Mouse (Mus musculus): Measurements from ENCODE around the gene Prdm10.

The Prdm10 gene

DNA sequence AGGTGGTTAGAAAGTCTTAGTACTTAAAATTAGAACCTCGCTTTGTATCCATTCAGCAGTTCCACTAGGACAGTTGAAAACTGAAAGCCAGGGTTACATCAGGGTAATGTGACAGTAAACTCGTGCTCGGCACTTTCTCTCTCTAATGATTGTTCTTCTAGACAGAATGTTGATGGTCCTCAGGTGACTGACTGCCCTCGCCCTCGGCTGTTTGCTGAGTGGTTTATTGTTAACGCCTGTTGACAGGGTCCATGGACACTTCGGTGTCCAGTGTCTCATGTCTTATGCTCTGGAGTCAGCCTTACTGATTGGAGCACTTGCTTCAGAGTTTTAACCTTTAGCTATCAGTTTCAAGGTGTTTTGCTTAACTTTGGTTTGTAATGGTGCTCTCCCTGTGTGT is 73.7 kb downstream of the Prdm10 start:
- DNase-seq (ENCODE audit: extremely low spot score) = no peak

DNA sequence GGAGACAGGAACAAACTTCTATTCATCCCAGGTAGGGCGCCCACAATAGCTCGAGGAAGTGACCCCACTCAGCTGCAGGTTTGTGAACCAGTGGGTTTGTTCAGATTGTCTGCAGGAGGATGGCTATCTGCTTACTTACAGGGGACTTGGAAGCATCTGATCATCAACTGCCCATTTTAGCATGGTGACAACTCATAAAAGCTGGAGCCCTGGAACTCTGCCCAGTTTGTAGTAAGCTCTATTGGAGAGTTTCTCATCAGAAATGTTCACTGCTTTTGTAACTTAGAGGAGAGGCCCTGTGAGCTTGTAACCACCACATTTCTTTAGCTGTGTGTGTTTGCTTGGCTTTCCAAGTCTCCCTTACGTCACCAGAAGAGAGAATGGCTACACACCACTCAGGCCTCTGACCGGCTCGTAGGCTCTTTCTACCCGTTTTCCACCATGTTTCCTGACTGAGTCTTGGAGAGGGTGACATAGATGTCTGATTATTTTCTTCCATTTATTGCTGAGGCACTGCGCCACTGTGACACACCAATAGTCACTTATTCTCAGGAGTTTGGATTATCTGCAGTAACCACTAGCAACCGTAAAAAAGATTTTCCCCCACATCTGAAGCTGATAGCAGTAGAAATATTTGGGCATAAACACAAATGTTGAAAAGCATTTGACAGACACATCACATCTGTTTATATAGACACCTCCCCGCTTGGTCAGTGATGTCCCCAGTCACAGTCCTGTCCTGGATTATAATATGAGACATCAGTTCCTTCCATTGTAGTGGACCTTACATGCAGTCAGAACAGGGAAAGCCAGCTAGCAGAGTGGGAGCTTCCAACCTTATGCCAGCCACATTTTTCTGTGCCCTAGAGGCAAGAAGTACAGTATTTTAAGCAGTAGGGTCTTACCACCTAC is 83.6 kb downstream of the Prdm10 start:
- DNase-seq (ENCODE audit: extremely low spot score) = no peak

DNA sequence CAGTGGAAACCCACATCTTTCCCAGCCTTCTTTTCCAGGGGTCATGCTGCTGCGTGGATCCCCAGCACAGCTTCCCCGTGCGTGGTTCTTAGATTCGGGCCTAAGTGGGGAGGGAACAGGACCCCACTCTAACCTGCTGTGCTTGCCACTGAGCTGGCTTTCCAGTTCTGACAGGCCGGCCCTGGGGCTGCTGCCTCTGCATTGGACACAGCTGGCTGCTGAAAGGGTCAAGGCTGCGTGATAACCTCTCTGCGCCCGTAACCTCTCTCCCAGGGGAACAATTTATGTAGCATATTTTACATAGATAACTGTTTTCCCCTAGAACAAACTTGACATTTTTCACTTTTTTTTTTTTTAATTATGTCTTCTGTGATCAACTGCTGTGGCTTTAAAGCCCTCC is 84.7 kb downstream of the Prdm10 start:
- no peak for DNase-seq (ENCODE audit: extremely low spot score)

DNA sequence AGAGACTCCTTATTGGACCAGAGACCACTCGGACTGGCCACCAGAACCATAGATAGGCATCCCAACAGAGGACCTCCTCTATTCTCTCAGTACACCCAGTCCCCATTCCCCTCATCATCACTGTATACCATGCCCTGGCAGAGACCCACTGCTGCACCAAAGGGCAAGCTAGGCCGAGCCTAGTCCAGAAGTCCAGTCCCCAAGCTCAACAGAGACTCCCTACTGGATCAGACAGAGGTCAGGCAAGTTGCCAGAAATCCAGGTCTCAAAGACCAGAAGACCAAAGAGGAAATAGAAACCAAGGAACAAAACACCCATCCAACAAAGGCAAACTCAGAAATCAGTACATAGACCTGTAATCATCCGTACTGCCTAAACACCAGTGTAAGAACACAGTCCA is 91.4 kb downstream of the Prdm10 start:
- no peak for DNase-seq (ENCODE audit: extremely low spot score)

DNA sequence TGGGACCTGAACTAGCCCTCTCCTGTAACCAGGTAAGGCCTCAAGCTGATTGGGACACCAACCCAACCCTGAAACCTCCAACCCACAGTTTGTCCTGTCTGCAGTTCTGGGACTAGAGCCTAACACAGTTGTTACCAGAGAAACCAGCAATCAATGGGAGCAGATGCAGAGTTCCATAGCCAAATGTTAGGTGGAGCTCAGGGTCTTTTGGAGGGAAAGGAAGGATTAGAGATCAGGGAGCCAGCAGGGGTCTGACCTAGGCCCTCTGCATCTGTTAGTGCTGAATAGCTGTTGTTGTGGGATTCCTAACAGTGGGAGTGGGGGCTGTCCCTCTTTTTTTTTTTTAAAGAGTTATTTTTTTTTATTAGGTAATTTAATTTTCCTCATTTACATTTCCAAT is 96.3 kb downstream of the Prdm10 start:
- DNase-seq (ENCODE audit: extremely low spot score) = no peak

DNA sequence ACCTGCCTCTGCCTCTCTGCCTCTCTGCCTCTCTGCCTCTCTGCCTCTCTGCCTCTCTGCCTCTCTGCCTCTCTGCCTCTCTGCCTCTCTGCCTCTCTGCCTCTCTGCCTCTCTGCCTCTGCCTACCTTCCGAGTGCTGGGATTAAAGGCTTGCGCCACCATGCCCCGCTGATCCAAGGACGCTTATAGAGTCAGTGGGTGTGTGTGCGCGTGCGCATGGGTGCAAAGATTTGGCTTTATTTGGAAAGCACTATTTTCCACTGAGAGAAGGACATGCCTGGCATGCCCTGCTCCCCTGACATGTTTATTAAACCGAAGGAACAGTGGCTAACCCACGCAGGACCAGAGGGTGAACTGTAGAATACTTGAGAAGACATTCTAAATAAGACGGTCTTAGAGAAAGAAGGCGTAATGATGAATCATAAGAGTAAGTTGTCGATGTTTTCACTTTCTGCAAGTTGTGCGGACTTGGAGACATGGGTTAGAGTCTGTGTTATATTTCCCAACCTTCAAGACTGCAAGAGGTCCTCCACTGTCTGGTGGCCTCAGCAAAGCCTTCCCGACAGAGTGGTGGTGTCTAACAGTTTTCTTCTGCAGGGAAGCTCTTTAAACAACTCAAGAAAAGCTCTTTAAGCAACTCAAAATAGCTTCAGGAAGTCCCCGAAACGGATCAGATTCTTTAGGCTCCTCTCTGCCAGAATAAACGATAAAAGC is 104.6 kb downstream of the Prdm10 start:
- DNase-seq (ENCODE audit: extremely low spot score) = no peak

DNA sequence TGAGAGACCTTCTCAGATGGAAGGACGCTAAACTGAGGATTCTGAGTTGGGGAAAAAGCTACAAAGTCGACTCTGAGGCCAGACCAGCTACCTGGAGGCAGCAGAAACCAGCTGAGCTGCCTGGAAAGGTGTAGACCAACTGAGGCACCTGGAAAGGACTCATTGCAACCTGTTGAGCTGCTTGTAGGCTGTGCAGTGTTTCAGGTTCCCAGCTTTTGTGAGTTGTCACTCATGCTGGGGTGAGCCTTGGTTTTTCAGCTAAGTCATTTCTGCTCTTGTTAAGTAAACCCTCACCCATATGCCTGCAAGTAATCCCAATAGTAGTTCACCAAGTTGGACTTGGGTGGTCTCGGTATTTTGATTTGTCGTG is 105.1 kb downstream of the Prdm10 start:
- peak; percentile 2 for DNase-seq (ENCODE audit: extremely low spot score)

DNA sequence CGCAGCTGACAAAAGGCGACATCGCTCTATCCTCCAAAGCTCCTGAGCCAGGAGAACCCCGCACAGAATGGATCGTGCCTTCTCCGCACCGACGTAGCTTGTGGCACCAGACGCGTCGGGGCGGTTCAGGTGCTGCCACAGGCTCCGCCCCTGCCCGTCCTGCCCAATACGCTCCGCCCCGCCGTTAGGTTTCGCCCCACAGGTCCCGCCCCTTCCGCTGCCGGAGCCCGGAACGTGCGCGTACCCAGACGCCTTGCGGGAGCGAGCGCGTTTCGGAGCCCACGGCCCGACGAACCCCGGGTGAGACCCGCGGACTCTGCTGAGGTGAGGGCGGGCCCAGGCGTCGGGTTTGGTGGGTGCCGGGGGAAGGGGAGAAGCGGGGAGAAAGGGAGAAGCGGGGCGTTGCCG is 105.6 kb downstream of the Prdm10 start, which contains the start of gene Nfrkb:
Gene Nfrkb (plus strand): TSS at position 246 of the 408 bp plus-strand sequence.
- peak; percentile 95 for DNase-seq (ENCODE audit: extremely low spot score)

DNA sequence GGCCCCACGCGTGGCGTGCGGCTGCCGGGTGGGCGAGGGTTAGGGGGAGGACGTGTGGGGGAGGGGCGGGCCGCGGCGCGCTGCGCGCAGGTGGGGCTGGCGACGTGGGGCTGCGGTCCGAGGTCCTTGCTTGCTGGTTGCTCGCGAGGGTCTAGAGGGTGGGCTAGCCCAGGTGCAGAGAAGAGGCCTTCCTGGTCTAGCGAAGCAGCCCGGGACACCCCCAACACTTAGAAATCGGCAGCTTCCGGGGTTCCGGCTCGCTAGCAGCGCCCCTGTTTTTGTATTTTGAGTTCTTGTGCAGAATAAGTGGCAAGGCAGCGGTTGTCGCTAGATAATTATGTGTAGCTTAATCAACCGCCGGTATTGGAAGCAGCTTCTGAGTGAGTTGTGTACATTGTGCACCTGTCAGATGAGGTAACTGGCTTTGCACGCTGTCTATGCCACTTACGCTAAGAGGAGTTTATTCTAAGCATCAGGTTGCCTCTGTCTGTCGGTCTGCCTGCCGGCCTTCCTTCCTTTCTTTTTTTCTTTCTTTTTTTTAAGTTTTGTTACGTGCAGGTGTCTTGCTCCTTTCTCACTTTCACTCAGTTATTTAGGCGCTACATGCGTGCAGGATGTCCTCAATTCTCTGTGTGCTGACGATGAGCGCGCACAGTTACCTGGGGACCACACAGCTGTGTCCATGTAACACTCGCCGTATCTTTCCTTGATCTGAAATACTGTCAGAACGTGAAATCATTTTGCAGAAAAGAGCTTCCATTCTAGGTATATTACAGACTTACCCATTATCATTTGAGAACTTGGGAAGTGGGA is 106.2 kb downstream of the Prdm10 start:
- DNase-seq (ENCODE audit: extremely low spot score) = no peak

DNA sequence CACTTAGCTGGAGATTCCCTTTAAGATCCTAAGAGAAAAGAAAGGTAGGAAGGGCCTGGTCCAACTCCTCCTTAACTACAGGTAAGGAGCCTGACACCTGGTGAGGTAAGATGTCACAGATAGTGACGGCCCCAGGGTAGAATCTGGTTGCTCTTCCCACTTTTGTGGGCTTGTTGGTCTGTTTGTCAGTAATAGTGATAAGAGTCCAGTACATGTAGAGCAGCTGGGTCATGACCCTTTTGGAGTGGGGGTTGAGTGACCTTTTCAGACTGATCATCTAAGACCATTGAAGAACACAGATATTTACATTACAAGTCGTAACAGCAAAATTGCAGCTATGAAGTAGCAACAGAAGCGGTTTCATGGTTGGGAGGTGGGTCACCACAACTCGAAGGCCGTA is 106.9 kb downstream of the Prdm10 start:
- DNase-seq (ENCODE audit: extremely low spot score) = no peak

DNA sequence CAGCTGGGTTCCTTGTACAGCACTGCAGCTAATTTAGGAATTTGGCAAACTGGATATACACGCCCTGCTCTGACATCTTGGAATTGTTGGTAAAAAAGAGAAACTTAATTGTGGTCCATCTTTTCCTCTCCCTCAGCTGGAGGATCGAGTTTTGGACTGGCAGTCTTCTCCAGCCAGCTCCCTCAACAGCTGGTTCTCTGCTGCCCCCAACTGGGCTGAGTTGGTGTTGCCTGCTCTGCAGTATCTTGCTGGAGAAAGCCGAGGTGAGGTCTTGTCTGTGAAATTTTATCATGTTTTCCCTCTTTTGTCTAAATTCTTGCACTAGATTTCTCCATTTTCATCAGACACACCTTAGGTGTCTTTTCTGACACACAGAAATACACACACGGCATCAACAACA is 120.1 kb downstream of the Prdm10 start:
- DNase-seq (ENCODE audit: extremely low spot score) = peak; percentile 70

DNA sequence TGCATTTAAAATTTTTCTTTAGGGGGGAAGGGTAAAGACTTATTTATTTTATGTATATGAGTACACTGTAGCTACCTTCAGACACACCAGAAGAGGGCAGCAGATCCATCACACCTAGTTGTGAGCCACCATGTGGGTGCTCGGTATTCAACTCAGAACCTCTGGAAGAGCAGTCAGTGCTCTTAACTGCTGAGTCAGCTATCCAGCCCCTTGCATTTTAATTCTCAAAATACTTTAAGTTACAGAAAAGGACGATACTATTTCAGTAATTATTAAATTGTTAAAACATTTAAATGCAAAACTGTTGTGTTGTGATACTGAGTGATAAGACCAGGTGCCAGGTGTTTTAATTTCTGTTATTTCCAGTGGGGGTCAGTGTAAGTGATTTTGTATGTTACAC is 124.0 kb downstream of the Prdm10 start:
- no peak for DNase-seq (ENCODE audit: extremely low spot score)

DNA sequence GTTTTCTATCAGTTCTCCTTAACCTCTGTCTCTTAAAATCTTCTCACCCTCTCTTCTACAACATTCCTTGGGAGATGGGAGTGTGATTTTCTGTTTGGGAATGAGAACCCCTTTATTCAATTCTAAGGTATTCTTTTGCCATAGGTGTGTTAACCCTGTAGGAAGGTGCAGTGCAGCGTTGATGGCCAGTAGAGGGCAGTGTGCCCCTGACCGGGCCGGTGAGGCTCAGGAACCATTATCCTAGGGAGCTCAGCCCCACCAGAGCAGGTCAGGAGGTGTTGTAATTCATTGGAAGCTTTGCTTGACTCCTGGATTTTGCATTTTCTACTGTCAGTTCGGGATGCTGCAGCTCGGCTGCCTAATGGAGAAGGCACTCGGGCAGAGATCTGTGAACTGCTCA is 124.9 kb downstream of the Prdm10 start:
- peak; percentile 10 for DNase-seq (ENCODE audit: extremely low spot score)

DNA sequence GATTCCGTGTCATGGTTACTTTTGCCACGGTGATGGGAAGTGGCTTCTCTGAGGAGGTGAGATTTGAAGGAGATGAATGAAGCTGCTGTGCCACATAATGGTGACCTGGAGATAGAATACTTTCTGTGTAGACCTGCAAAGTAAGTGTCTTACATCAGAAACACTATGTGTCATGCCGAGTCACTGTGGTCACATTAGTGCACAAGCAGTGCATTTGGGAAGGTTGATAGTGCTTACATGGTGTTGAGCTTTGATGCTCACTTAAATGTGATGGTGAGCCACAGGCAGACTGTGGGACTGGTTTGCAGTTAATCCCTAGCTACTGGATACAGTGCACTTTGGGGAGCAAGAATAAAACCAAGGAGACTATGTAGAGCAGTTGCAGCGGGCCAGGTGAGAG is 131.8 kb downstream of the Prdm10 start:
- DNase-seq (ENCODE audit: extremely low spot score) = no peak

DNA sequence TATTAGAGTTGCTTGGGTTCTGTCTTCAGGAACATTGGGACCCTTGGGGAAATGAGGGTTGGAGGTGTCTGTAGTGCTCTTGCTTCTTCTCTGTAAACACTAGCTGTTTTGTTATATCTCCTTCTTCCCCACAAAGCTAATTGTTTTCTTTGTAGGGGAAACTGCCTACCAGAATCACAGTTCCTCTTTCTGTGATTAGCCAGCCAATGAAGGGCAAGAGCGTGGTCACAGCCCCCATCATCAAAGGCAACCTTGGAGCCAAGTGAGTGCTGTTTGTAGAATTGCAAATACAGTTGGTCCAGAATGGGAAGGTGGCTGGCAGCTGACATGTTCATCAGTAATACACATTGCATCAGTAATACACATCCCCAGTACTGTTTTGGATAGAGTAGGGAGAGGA is 138.5 kb downstream of the Prdm10 start:
- DNase-seq (ENCODE audit: extremely low spot score) = no peak

DNA sequence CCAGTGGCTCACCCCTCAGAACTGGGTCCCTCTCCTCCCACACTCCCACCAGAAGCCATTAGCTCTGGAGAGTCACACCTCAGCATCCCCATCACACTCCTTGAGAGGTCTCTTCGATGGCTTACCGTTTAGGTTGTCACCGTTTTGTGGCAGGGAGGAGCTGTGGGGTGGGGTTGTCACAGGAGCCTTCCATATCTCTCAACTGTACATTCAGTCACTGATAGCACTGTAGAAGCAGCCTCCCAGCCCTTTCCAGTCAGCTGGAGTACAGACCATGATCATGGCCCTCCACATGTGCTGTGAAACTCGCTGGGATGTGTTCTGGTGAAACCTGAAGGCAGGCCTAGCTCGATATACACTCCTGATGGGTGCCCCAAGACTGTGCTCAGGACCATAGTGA is 141.8 kb downstream of the Prdm10 start:
- no peak for DNase-seq (ENCODE audit: extremely low spot score)

DNA sequence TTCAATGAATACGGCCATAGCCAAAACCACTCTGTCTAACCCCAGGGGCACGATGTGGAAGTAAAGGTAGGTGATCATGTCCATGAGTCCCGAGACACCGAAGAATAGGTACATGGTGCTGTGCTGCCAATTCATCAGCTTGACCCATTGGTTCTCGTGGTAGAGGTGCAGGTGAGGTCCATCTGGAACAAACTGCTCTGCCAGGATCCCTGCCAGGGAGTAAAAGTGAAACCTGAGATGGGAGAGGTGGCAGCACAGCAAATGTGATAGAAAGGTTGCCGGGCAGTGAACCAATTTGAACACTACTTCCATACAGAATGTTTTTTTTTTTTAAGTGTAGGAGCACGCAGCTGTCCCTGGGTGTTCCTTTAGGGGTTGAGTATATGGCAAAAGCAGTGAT is 148.6 kb downstream of the Prdm10 start:
- no peak for DNase-seq (ENCODE audit: extremely low spot score)

DNA sequence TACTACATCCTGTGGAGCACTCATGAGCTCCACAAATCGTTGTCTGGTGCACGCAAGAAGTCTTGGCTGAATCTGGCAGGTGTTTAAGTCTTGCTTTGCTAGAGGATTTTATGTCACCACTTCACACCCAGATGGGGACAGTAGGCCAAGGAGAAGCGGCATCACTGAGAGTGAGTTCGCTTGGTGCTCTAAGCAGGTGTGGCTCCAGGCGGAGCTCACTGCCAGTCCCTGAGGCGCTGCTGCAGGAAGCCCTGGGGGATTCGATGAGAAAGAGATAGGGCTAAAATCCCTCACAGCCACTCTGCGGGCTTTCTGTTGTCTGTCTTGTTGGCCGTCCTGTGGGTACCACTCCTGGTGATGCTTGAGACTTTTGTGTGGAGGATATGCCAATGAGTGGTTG is 149.7 kb downstream of the Prdm10 start:
- DNase-seq (ENCODE audit: extremely low spot score) = no peak
